Mouse (Mus musculus) lung, embryonic 14.5 days (tissue): ENCODE measurements at regions not wholly inside any gene's neighbourhood (a gene's known extent, or its start where the extent isn't known, plus 50 kb on each side); places are given as distances from the start of the nearest gene placed in this dataset.

Source experiments
- ATAC-seq: fragments of 200-750 bp; cut with Nextera tagmentation; 2 replicates; pipeline ENCODE4 v1.8.0; 2017; ENCODE audit warnings: mild to moderate bottlenecking, moderate TSS enrichment, moderate library complexity; ENCODE audit not compliant: insufficient read depth
- DNase-seq: peaks from one replicate; pipeline ENCODE4 v3.0.0-alpha.2; 2015
- H3K27ac ChIP-seq: fragments of 300-500 bp; sonication (generic); 2 replicates; pipeline ENCODE4 v1.5.1; 2014; ENCODE audit warnings: low read depth, mild to moderate bottlenecking, moderate library complexity
- H3K27me3 ChIP-seq: fragments of 300-500 bp; sonication (generic); 2 replicates; pipeline ENCODE4 v1.6.1; 2014; ENCODE audit warnings: low read length, control low read depth; ENCODE audit not compliant: insufficient read depth
- H3K36me3 ChIP-seq: fragments of 300-500 bp; sonication (generic); 2 replicates; pipeline ENCODE4 v1.6.1; 2014; ENCODE audit warnings: control low read depth; ENCODE audit not compliant: insufficient read depth
- H3K4me1 ChIP-seq: fragments of 300-500 bp; sonication (generic); 2 replicates; pipeline ENCODE4 v1.6.1; 2014; ENCODE audit warnings: antibody characterized with exemption, control low read depth; ENCODE audit not compliant: insufficient read depth
- H3K4me2 ChIP-seq: fragments of 300-500 bp; sonication (generic); 2 replicates; pipeline ENCODE4 v1.6.1; 2014; ENCODE audit warnings: mild to moderate bottlenecking
- H3K4me3 ChIP-seq: fragments of 300-500 bp; sonication (generic); 2 replicates; pipeline ENCODE4 v1.5.1; 2014; ENCODE audit warnings: low read depth, low read length
- H3K9ac ChIP-seq: fragments of 300-500 bp; sonication (generic); 2 replicates; pipeline ENCODE4 v1.6.1; 2014
- H3K9me3 ChIP-seq: fragments of 300-500 bp; sonication (generic); 2 replicates; pipeline ENCODE4 v1.6.1; 2016; ENCODE audit warnings: low read depth, low read length, control low read depth
- CTCF ChIP-seq: IDR thresholded peaks from 2 replicates; pipeline ENCODE4 v1.5.1; 2016; ENCODE audit warnings: antibody characterized with exemption, low read depth
- WGBS: fragments of 180-500 bp; shearing (Covaris S2); extraction: QIAGEN DNeasy Blood & Tissue Kit; methylation state at CpG from one replicate; pipeline ENCODE4 v1.1.7; 2014; 5-methylcytosine and 5-hydroxymethylcytosine counted together

GRCm38 (mm10) chr1:90311649-90312442 is 108.1 kb downstream of the Ackr3 start:
- H3K27me3 ChIP-seq: peaks cover 30% of the 10 kb centered on the region
- no peak overlapping the region for H3K27ac ChIP-seq
- no peaks in the 10 kb centered on the region for H3K9me3 ChIP-seq
- H3K9ac ChIP-seq: no peak overlapping the region
- no peaks in the 10 kb centered on the region for H3K36me3 ChIP-seq
- 65% methylated on average over 8 of the region's 8 CpGs for WGBS
- no peak for TF ChIP-seq CTCF
- no peaks in the 10 kb centered on the region; the same call in 1 of the 2 replicates for H3K4me1 ChIP-seq
- DNase-seq (peak; percentile 59), ATAC-seq (peak; percentile 38; the same call in 1 of the 2 replicates)
- no peak overlapping the region for H3K4me3 ChIP-seq
- H3K4me2 ChIP-seq: no peak overlapping the region

DNA sequence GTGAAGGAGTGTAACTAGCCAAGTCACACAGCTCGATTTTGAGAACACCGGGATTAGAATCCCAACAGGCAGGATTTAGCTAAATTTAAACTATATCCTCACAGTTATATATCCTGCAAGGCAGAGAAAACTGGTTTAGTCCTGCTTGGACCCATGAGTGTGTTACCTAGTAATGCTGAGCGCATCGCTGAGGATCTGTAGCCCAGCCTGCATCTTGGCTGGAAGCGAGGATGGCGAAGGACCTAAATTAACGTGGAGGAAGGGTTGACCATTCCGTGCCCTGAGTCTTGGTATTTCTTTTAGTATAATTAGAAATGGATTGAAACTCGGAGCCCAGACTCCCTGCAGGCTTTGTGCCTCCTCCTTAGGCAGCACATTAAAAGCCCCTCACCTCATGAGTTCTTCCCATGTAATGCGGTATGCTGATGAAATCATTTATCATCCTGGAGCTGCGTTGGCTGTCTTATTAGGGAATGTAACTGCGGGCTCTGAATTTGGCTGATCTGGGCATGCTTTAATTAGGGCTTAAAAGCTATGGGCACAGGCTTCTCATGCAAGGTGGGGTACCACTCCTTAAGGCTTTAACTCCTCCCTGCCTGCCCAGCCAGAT is 110.1 kb downstream of the Ackr3 start:
- Histone ChIP-seq H3K27ac (no peak overlapping the region), H3K9me3 (no peaks in the 10 kb centered on the region), H3K4me1 (no peaks in the 10 kb centered on the region; the same call in 1 of the 2 replicates), H3K9ac (no peak overlapping the region), H3K36me3 (no peaks in the 10 kb centered on the region), H3K27me3 (peaks cover 25% of the 10 kb centered on the region), H3K4me2 (no peak overlapping the region), H3K4me3 (no peak overlapping the region)
- WGBS: 77% methylated on average over 12 of the region's 12 CpGs
- no peak for ATAC-seq
- TF ChIP-seq CTCF: no peak
- DNase-seq: no peak

- DNase-seq: no peak
- H3K4me2 ChIP-seq: no peak overlapping the region
- H3K4me3 ChIP-seq: no peak overlapping the region
- H3K4me1 ChIP-seq: no peaks in the 10 kb centered on the region
- no peak for ATAC-seq
- no peak overlapping the region for H3K9ac ChIP-seq
- TF ChIP-seq CTCF: no peak
- WGBS: 72% methylated on average over 6 of the region's 6 CpGs
- H3K27ac ChIP-seq: no peak overlapping the region
- H3K27me3 ChIP-seq: peaks cover 18% of the 10 kb centered on the region
- no peaks in the 10 kb centered on the region for H3K36me3 ChIP-seq
- no peaks in the 10 kb centered on the region for H3K9me3 ChIP-seq
Observed at GRCm38 (mm10) chr1:90317902-90318301, 114.1 kb downstream of the Ackr3 start.

DNA sequence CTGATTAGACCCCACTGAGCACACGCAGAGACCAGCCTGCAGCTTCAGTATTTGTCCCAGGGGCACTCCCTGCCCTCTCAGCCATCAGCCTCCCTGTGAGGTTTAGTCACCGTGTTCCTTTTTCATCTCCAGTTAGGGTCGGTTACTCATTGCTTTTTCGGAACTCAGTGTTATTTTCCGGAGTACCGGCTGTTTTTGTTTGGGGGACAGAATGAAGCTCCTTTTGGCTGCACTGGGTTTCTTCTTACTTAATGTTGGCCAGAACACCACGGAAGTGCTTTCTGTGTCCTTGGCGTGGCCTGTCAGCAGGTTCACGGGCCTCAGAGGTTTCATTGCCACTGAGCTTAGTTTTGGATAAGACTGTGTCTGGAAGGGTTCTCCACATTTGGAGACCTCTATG is 114.7 kb downstream of the Ackr3 start:
- no peak overlapping the region for H3K4me3 ChIP-seq
- no peak overlapping the region for H3K4me2 ChIP-seq
- no peak for TF ChIP-seq CTCF
- 81% methylated on average over 9 of the region's 9 CpGs for WGBS
- no peak for ATAC-seq
- no peak overlapping the region for H3K9ac ChIP-seq
- H3K9me3 ChIP-seq: no peaks in the 10 kb centered on the region
- no peaks in the 10 kb centered on the region for H3K36me3 ChIP-seq
- H3K27me3 ChIP-seq: peaks cover 13% of the 10 kb centered on the region
- no peak for DNase-seq
- H3K4me1 ChIP-seq: no peaks in the 10 kb centered on the region
- no peak overlapping the region for H3K27ac ChIP-seq

- H3K27ac ChIP-seq: no peak overlapping the region
- H3K9ac ChIP-seq: no peak overlapping the region
- no peak overlapping the region for H3K4me2 ChIP-seq
- TF ChIP-seq CTCF: no peak
- no peaks in the 10 kb centered on the region for H3K4me1 ChIP-seq
- no peaks in the 10 kb centered on the region for H3K9me3 ChIP-seq
- no peak for ATAC-seq
- H3K4me3 ChIP-seq: no peak overlapping the region
- DNase-seq: no peak
- peaks cover 13% of the 10 kb centered on the region for H3K27me3 ChIP-seq
- H3K36me3 ChIP-seq: no peaks in the 10 kb centered on the region
- WGBS: 54% methylated on average over 9 of the region's 9 CpGs
Observed at GRCm38 (mm10) chr1:90320518-90320917, 116.7 kb downstream of the Ackr3 start.

GRCm38 (mm10) chr1:90321501-90321900 is 117.7 kb downstream of the Ackr3 start:
- no peak for TF ChIP-seq CTCF
- Histone ChIP-seq H3K27me3 (peaks cover 8% of the 10 kb centered on the region), H3K4me2 (no peak overlapping the region), H3K4me3 (no peak overlapping the region), H3K4me1 (no peaks in the 10 kb centered on the region), H3K27ac (no peak overlapping the region), H3K36me3 (no peaks in the 10 kb centered on the region), H3K9me3 (no peaks in the 10 kb centered on the region), H3K9ac (no peak overlapping the region)
- DNase-seq (no peak), ATAC-seq (no peak)
- WGBS: 70% methylated on average over 8 of the region's 8 CpGs

DNA sequence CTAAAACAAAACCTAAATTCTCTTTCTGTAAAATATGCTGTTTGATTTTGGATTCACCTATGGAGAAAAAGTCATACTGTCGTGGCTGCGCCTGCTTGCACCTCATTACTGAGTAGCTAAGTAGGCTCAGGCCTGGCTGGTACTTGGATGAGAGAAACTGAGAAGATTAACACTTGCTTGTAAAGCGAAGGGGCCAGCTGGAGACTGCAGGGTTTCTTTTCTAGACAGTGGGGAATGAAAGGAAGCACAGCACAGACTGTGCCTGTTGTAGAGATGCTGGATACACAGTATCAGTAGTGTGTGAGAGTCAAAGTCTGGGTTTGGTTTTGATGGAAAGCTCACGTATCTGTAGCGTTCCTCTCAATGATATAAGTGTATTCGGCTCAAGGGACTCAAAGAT is 123.5 kb downstream of the Ackr3 start:
- no peak for DNase-seq
- peaks cover 6% of the 10 kb centered on the region for H3K27me3 ChIP-seq
- H3K27ac ChIP-seq: no peak overlapping the region
- no peak overlapping the region for H3K9ac ChIP-seq
- no peak overlapping the region for H3K4me3 ChIP-seq
- no peaks in the 10 kb centered on the region for H3K9me3 ChIP-seq
- TF ChIP-seq CTCF: no peak
- 54% methylated on average over 6 of the region's 6 CpGs for WGBS
- no peak for ATAC-seq
- H3K4me2 ChIP-seq: no peak overlapping the region
- H3K4me1 ChIP-seq: no peaks in the 10 kb centered on the region
- no peaks in the 10 kb centered on the region for H3K36me3 ChIP-seq
